Mouse (Mus musculus) MEL (cell line): Measurements from ENCODE around the gene Rtf2.

ENCODE experiments used
- CTCF ChIP-seq, 3 experiments: IDR thresholded peaks in 2 of 3; conservative IDR thresholded peaks in 1 of 3; 2 replicates each; pipeline ENCODE4 v1.5.1; 2011 to 2012; ENCODE audit warnings: low read length in 3 of 3, low read depth in 2 of 3, mild to moderate bottlenecking in 2 of 3, improper control_type of control experiment in 1 of 3, inconsistent platforms in 1 of 3, mixed read lengths in 1 of 3, moderate library complexity in 1 of 3; ENCODE audit not compliant: control insufficient read depth in 1 of 3, insufficient read depth in 1 of 3, poor library complexity in 1 of 3, severe bottlenecking in 1 of 3
- TBP ChIP-seq: IDR thresholded peaks from 2 replicates; pipeline ENCODE4 v1.8.0; 2011; ENCODE audit warnings: low read depth, low read length, improper control_type of control experiment
- ZC3H11A ChIP-seq: IDR thresholded peaks from 2 replicates; pipeline ENCODE4 v1.6.1; 2012; ENCODE audit warnings: low read depth, mild to moderate bottlenecking, inconsistent platforms, low read length, improper control_type of control experiment

- no peak for TF ChIP-seq CTCF (IDR thresholded peaks at IDR 0.05 in 2 of 3, conservative IDR thresholded peaks at IDR 0.05 in 1 of 3; ENCODE audit: control insufficient read depth in 1 of 3, insufficient read depth in 1 of 3, low read depth in 2 of 3, low read length in 3 of 3, poor library complexity in 1 of 3, severe bottlenecking in 1 of 3)
- TF ChIP-seq TBP: no peak
- no peak for TF ChIP-seq ZC3H11A
These were observed 56.5 kb downstream of the Rtf2 start for GRCm38 (mm10) chr2:172496736-172497345.
